Mouse (Mus musculus) stomach, embryonic 14.5 days (tissue): ENCODE results near the gene Ap1ar. TPM values are rescaled to one million over a fixed set of nuclear protein-coding genes. Genes with fewer than 3 reads are reported as not detected.

ENCODE experiments used
- ATAC-seq: fragments of 200-750 bp; cut with Nextera tagmentation; 2 replicates; pipeline ENCODE4 v1.8.0; 2017; ENCODE audit warnings: low read depth, moderate TSS enrichment; ENCODE audit not compliant: insufficient number of reproducible peaks, insufficient read depth, low FRiP score
- H3K27ac ChIP-seq: fragments of 300-500 bp; sonication (generic); 2 replicates; pipeline ENCODE4 v1.5.1; 2014; ENCODE audit warnings: mild to moderate bottlenecking, low read length, moderate library complexity, mixed read lengths
- H3K27me3 ChIP-seq: fragments of 300-500 bp; sonication (generic); 2 replicates; pipeline ENCODE4 v1.6.1; 2014; ENCODE audit warnings: low read length, control low read depth, mixed read lengths; ENCODE audit not compliant: control insufficient read depth, insufficient read depth
- H3K36me3 ChIP-seq: fragments of 300-500 bp; sonication (generic); 2 replicates; pipeline ENCODE4 v1.6.1; 2014; ENCODE audit warnings: mild to moderate bottlenecking, control low read depth, low read length, moderate library complexity, mixed read lengths; ENCODE audit not compliant: control insufficient read depth, insufficient read depth
- H3K4me1 ChIP-seq: fragments of 300-500 bp; sonication (generic); 2 replicates; pipeline ENCODE4 v1.6.1; 2014; ENCODE audit warnings: low read length, control low read depth, mixed read lengths; ENCODE audit not compliant: control insufficient read depth, insufficient read depth
- H3K4me2 ChIP-seq: fragments of 300-500 bp; sonication (generic); replicated peaks from 2 replicates; pipeline ENCODE4 v1.6.1; 2014; ENCODE audit warnings: low read depth, low read length, control low read depth
- H3K4me3 ChIP-seq: fragments of 300-500 bp; sonication (generic); 2 replicates; pipeline ENCODE4 v1.5.1; 2014; ENCODE audit warnings: low read depth, low read length, control low read depth
- H3K9ac ChIP-seq: fragments of 300-500 bp; sonication (generic); replicated peaks from 2 replicates; pipeline ENCODE4 v1.6.1; 2014; ENCODE audit warnings: low read depth, mild to moderate bottlenecking, control low read depth, low read length, moderate library complexity, mixed read lengths
- H3K9me3 ChIP-seq: fragments of 300-500 bp; sonication (generic); 2 replicates; pipeline ENCODE4 v1.6.1; 2016; ENCODE audit warnings: low read depth, low read length, control low read depth; ENCODE audit not compliant: control insufficient read depth
- WGBS: fragments of 180-500 bp; shearing (Covaris S2); extraction: QIAGEN DNeasy Blood & Tissue Kit; methylation state at CpG from one replicate; pipeline ENCODE4 v1.1.7; 2014; 5-methylcytosine and 5-hydroxymethylcytosine counted together
- polyA plus RNA-seq: library from polyadenylated mRNA; unstranded; fragments of >200 nt; fragmentation: Nextera tagmentation; extraction: Ambion mirVana; gene quantifications from 2 replicates; pipeline ENCODE4 v1.2.1, GENCODE M21; 2014

Gene Ap1ar
- polyA plus RNA-seq, 1 experiment from 2014 or later = 56.8 TPM

- ATAC-seq = no peak
- no peaks in the 10 kb centered on the region for H3K9me3 ChIP-seq
- H3K27ac ChIP-seq = no peak overlapping the region
- no peaks in the 10 kb centered on the region for H3K27me3 ChIP-seq
- H3K4me3 ChIP-seq = no peak overlapping the region
- no peak overlapping the region for H3K4me2 ChIP-seq
- no peak overlapping the region for H3K9ac ChIP-seq
- WGBS = 82% methylated on average over 9 of the region's 9 CpGs
- H3K4me1 ChIP-seq = no peaks in the 10 kb centered on the region
- H3K36me3 ChIP-seq = no peaks in the 10 kb centered on the region
These were observed 30.9 kb upstream of the Ap1ar start for GRCm38 (mm10) chr3:127868046-127868758.

GRCm38 (mm10) chr3:127864242-127864641, 26.9 kb upstream of the Ap1ar start:
- no peak for ATAC-seq
- no peaks in the 10 kb centered on the region for H3K9me3 ChIP-seq
- 29% methylated on average over 2 of the region's 2 CpGs for WGBS
- no peaks in the 10 kb centered on the region for H3K27me3 ChIP-seq
- H3K36me3 ChIP-seq = no peaks in the 10 kb centered on the region
- no peak overlapping the region for H3K4me2 ChIP-seq
- no peak overlapping the region; the same call in 1 of the 2 replicates for H3K27ac ChIP-seq
- no peaks in the 10 kb centered on the region for H3K4me1 ChIP-seq
- no peak overlapping the region for H3K4me3 ChIP-seq
- H3K9ac ChIP-seq = no peak overlapping the region

GRCm38 (mm10) chr3:127863571-127863970, 26.2 kb upstream of the Ap1ar start:
- 50% methylated on average over 3 of the region's 3 CpGs for WGBS
- Histone ChIP-seq H3K4me2 (no peak overlapping the region), H3K4me1 (no peaks in the 10 kb centered on the region), H3K27me3 (no peaks in the 10 kb centered on the region), H3K9ac (no peak overlapping the region), H3K27ac (no peak overlapping the region; the same call in 1 of the 2 replicates), H3K4me3 (no peak overlapping the region), H3K36me3 (no peaks in the 10 kb centered on the region), H3K9me3 (no peaks in the 10 kb centered on the region)
- no peak for ATAC-seq

- Histone ChIP-seq H3K4me2 (no peak overlapping the region), H3K27ac (no peak overlapping the region), H3K4me3 (no peak overlapping the region), H3K9me3 (no peaks in the 10 kb centered on the region), H3K27me3 (no peaks in the 10 kb centered on the region), H3K4me1 (no peaks in the 10 kb centered on the region), H3K9ac (no peak overlapping the region), H3K36me3 (no peaks in the 10 kb centered on the region)
- ATAC-seq = no peak
- 72% methylated on average over 4 of the region's 4 CpGs for WGBS
These were observed 25.2 kb upstream of the Ap1ar start for GRCm38 (mm10) chr3:127862479-127862878.

- Histone ChIP-seq H3K4me3 (no peak overlapping the region), H3K4me1 (no peaks in the 10 kb centered on the region), H3K27me3 (no peaks in the 10 kb centered on the region), H3K9me3 (no peaks in the 10 kb centered on the region), H3K36me3 (no peaks in the 10 kb centered on the region), H3K27ac (peak overlapping the region; percentile 44), H3K9ac (no peak overlapping the region), H3K4me2 (no peak overlapping the region)
- WGBS = 72% methylated on average over 11 of the region's 11 CpGs
- ATAC-seq = peak; percentile 62
These were observed 24.0 kb upstream of the Ap1ar start for GRCm38 (mm10) chr3:127861340-127861739.

GRCm38 (mm10) chr3:127853431-127854206, 16.3 kb upstream of the Ap1ar start:
- Histone ChIP-seq H3K36me3 (no peaks in the 10 kb centered on the region), H3K27me3 (no peaks in the 10 kb centered on the region), H3K9me3 (no peaks in the 10 kb centered on the region), H3K9ac (no peak overlapping the region), H3K4me2 (no peak overlapping the region), H3K4me1 (0 out of 2 replicates have a peak, but pooled peaks cover 2% of the 10 kb centered on the region), H3K27ac (no peak overlapping the region), H3K4me3 (no peak overlapping the region)
- whole genome bisulfite sequencing = 27% methylated on average over 15 of the region's 15 CpGs
- no peak for ATAC-seq

GRCm38 (mm10) chr3:127852722-127853121, 15.4 kb upstream of the Ap1ar start:
- H3K4me3 ChIP-seq = no peak overlapping the region
- no peak for ATAC-seq
- H3K9ac ChIP-seq = no peak overlapping the region
- no peak overlapping the region for H3K27ac ChIP-seq
- H3K4me1 ChIP-seq = 0 out of 2 replicates have a peak, but pooled peaks cover 2% of the 10 kb centered on the region
- H3K36me3 ChIP-seq = no peaks in the 10 kb centered on the region
- H3K27me3 ChIP-seq = no peaks in the 10 kb centered on the region
- no peaks in the 10 kb centered on the region for H3K9me3 ChIP-seq
- no peak overlapping the region for H3K4me2 ChIP-seq
- WGBS = 74% methylated on average over 9 of the region's 9 CpGs

GRCm38 (mm10) chr3:127850776-127851646, 13.7 kb upstream of the Ap1ar start:
- no peaks in the 10 kb centered on the region for H3K36me3 ChIP-seq
- 0 out of 2 replicates have a peak, but pooled peaks cover 2% of the 10 kb centered on the region for H3K4me1 ChIP-seq
- H3K9ac ChIP-seq = no peak overlapping the region
- H3K9me3 ChIP-seq = no peaks in the 10 kb centered on the region
- no peaks in the 10 kb centered on the region for H3K27me3 ChIP-seq
- H3K27ac ChIP-seq = no peak overlapping the region
- 55% methylated on average over 9 of the region's 9 CpGs for WGBS
- H3K4me3 ChIP-seq = no peak overlapping the region
- H3K4me2 ChIP-seq = no peak overlapping the region
- ATAC-seq = no peak
